In the genomic region with DNA sequence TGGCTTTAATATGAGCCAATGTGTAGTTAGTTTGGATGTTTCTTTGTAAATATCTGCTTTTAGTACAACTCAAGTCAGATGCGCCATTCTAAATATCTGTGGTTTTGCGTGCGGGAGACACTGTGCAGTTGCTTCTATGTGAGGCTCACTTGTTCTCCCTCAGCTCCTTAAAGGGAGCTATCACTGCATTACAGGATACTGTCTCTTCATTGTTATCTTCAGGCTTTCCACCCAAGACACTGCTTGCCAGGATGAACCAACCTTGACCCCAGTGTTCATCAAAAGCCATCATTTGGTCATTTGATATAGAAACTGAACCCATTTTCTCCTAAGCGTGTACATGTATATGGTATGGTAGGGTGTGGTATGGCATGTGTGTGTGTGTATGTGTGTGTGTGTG, we compare ENCODE assay signal across 29 mouse cellular contexts. TPM values are rescaled to one million over a fixed set of nuclear protein-coding genes. Genes with fewer than 3 reads are reported as not detected.
DNase-seq lines count a peak whose midpoint lies in the region; ATAC-seq and TF ChIP-seq lines count a peak whose summit lies in the region.
"Had no signal": no experiment of that assay in that cellular context is flagged by ENCODE, and none has a peak within 500 bp of the region (broad histone marks: within the 10 kb centered on the region; RNA-seq: fewer than 3 reads in every experiment).

No protein-coding gene starts in this region.

- 83% methylated on average over 4 of the region's 4 CpGs for WGBS in liver, embryonic 11.5 days
- WGBS in liver, embryonic 15.5 days (ENCODE audit: insufficient replicate concordance) = 71% methylated on average over 4 of the region's 4 CpGs
- WGBS in thymus, adult 2 months = 98% methylated on average over 4 of the region's 4 CpGs

- H3K9me3 ChIP-seq in liver, embryonic 11.5 days (ENCODE audit: control insufficient read depth, low read length) = no peaks in the 10 kb centered on the region
- no peaks in the 10 kb centered on the region for H3K9me3 ChIP-seq in liver, embryonic 15.5 days (replicated peaks)
- H3K9me3 ChIP-seq: forebrain, embryonic 15.5 days; G1E; heart, embryonic 10.5 days; heart, embryonic 13.5 days had no signal

- H3K27ac ChIP-seq in liver, embryonic 11.5 days (ENCODE audit: low read depth, low read length) = no peak overlapping the region
- no peak overlapping the region for H3K27ac ChIP-seq in liver, embryonic 15.5 days (replicated peaks)
- no peak overlapping the region for H3K27ac ChIP-seq in thymus, adult 2 months (ENCODE audit: control insufficient read depth, insufficient read depth, low read length)
- H3K27ac ChIP-seq: heart, adult 2 months; heart, embryonic 10.5 days; heart, embryonic 13.5 days; hindbrain, embryonic 14.5 days; hindbrain, postnatal 0 days had no signal

- H3K4me2 ChIP-seq in liver, embryonic 11.5 days = peak overlapping the region; percentile 38; the same call in 1 of the 2 replicates
- H3K4me2 ChIP-seq in liver, embryonic 15.5 days = no peak overlapping the region
- H3K4me2 ChIP-seq: forebrain, embryonic 15.5 days; heart, embryonic 13.5 days; hindbrain, embryonic 14.5 days had no signal

- no peaks in the 10 kb centered on the region for H3K27me3 ChIP-seq in liver, embryonic 11.5 days (replicated peaks; ENCODE audit: control insufficient read depth, insufficient read depth, low read length)
- no peaks in the 10 kb centered on the region for H3K27me3 ChIP-seq in liver, embryonic 15.5 days
- H3K27me3 ChIP-seq in thymus, adult 2 months (ENCODE audit: control insufficient read depth, insufficient read depth, low read length) = no peaks in the 10 kb centered on the region
- H3K27me3 ChIP-seq: CH12.LX; forebrain, embryonic 15.5 days; heart, embryonic 13.5 days; Patski had no signal

- ATAC-seq in liver, embryonic 11.5 days (replicated peaks; ENCODE audit: low FRiP score) = peak; percentile 58
- ATAC-seq in erythroblast, adult 5-6 weeks (replicated peaks; ENCODE audit: low FRiP score, poor library complexity, severe bottlenecking) = 0 out of 2 replicates have a peak, but pooled peaks have one; percentile 24
- ATAC-seq in liver, embryonic 15.5 days (ENCODE audit: insufficient read depth) = peak; percentile 57
- peak; percentile 41 for ATAC-seq in megakaryocyte-erythroid progenitor cell, adult 5-6 weeks (replicated peaks; ENCODE audit: low FRiP score, low TSS enrichment, poor library complexity, severe bottlenecking)
- ATAC-seq: hindbrain, postnatal 0 days; Patski had no signal

- no peak for TF ChIP-seq CTCF in thymus, adult 2 months (IDR thresholded peaks at IDR 0.05; ENCODE audit: borderline replicate concordance, control insufficient read depth, extremely low read depth, insufficient read depth, low read length, poor library complexity)

- no peak overlapping the region for H3K4me3 ChIP-seq in liver, embryonic 11.5 days (ENCODE audit: low read depth, low read length)
- H3K4me3 ChIP-seq in liver, embryonic 15.5 days (replicated peaks) = no peak overlapping the region
- H3K4me3 ChIP-seq in thymus, adult 2 months (ENCODE audit: control insufficient read depth, insufficient read depth, low read length) = no peak overlapping the region
- H3K4me3 ChIP-seq: forebrain, embryonic 15.5 days; heart, adult 2 months; heart, embryonic 10.5 days; heart, embryonic 13.5 days had no signal

- no peaks in the 10 kb centered on the region; the same call in 1 of the 2 replicates for H3K36me3 ChIP-seq in liver, embryonic 11.5 days (ENCODE audit: control insufficient read depth, insufficient read depth, low read length)
- H3K36me3 ChIP-seq in liver, embryonic 15.5 days (replicated peaks) = 0 out of 2 replicates have a peak, but pooled peaks cover 6% of the 10 kb centered on the region
- H3K36me3 ChIP-seq in thymus, adult 2 months (ENCODE audit: control insufficient read depth, insufficient read depth, low read length) = no peaks in the 10 kb centered on the region; the same call in 1 of the 2 replicates

- no peaks in the 10 kb centered on the region; the same call in 1 of the 2 replicates for H3K4me1 ChIP-seq in liver, embryonic 11.5 days (replicated peaks; ENCODE audit: control insufficient read depth, insufficient read depth, low read length)
- peaks cover 27% of the 10 kb centered on the region for H3K4me1 ChIP-seq in liver, embryonic 15.5 days (replicated peaks)
- H3K4me1 ChIP-seq in thymus, adult 2 months (replicated peaks; ENCODE audit: control insufficient read depth, insufficient read depth, low read length) = no peaks in the 10 kb centered on the region

- no peak for DNase-seq in liver, embryonic 11.5 days (ENCODE audit: low spot score)
- no peak for DNase-seq in liver
- DNase-seq in thymus, postnatal 0 days (ENCODE audit: low spot score) = no peak
- no peak for DNase-seq in thymus, adult 2 months
- DNase-seq: adrenal gland, postnatal 10 days; B cell, adult 2 months; cerebellum, adult 11-12 months; cerebellum, adult 8-10 months; cerebellum, postnatal 10 days; cerebellum, postnatal 36 days; embryo, embryonic 11 days; gastrocnemius, postnatal 10 days; gastrocnemius, postnatal 36 days; heart, adult 2 months; heart, postnatal 14 days; heart, postnatal 4 days had no signal

- H3K9ac ChIP-seq in liver, embryonic 11.5 days (ENCODE audit: low read depth, low read length) = no peak overlapping the region
- H3K9ac ChIP-seq in liver, embryonic 15.5 days = no peak overlapping the region
- H3K9ac ChIP-seq: forebrain, embryonic 15.5 days; heart, embryonic 13.5 days; hindbrain, embryonic 14.5 days had no signal

- TF ChIP-seq POLR2A in thymus, adult 2 months (IDR thresholded peaks at IDR 0.05; ENCODE audit: control insufficient read depth, extremely low read depth, insufficient read depth, low read length, poor library complexity) = no peak

RNA-seq across cellular contexts. Expression of gene Gpr88, which starts 57.4 kb away (rescaled TPM):
- 0.34 and 1.0 TPM in 2 replicates for polyA plus RNA-seq in liver, embryonic 11.5 days (2014; fragmentation: Nextera tagmentation; extraction: Ambion mirVana)
- total RNA-seq in erythroblast, adult 5-6 weeks (2015; ENCODE audit: low replicate concordance) = not detected in 2 replicates
- not detected in 2 replicates for total RNA-seq in erythroblast, adult 5-6 weeks (2017; ENCODE audit: low replicate concordance)
- polyA plus RNA-seq in liver, embryonic 15.5 days (2015; fragmentation: Nextera tagmentation; extraction: Ambion mirVana) = 0.17 and 0.18 TPM in 2 replicates
- total RNA-seq in megakaryocyte-erythroid progenitor cell, adult 5-6 weeks (2014; fragmentation: Nextera tagmentation) = not detected in 2 replicates
- total RNA-seq in megakaryocyte-erythroid progenitor cell, adult 5-6 weeks (2017) = not detected in 2 replicates
- 0.33 and 0.35 TPM in 2 replicates for polyA plus RNA-seq in thymus, postnatal 0 days (2015; fragmentation: Nextera tagmentation; extraction: Ambion mirVana)
- polyA plus RNA-seq in thymus, adult 2 months (2012; rRNA removed) = 0.94 and 1.1 TPM in 2 replicates
- total RNA-seq: CH12.LX; gastrocnemius, adult 18-20 months; gastrocnemius, postnatal 36 days; granulocyte monocyte progenitor cell, adult 5-6 weeks had no signal
- polyA plus RNA-seq: G1E had no signal
